Mouse (Mus musculus): ENCODE measurements around the gene Lamc1.

DNA sequence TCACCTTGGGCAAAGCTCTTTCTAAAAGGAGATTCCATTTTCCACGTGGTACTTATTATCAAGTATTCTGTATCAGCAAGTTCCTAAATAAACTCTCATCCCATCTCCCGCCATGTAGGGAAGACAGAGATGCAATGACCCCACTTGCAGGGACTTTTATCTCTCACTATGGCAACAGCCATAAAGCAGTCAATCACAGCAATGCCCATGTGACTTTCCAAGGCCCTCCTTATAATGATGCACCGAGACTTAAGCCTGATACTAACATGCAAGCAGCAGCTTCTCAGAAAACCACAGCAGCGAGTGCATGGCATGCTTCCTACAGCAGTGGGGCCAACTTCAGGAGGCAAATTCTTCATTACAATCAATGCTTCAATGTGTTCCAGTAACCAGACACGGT is 39.7 kb downstream of the Lamc1 start:
- TF ChIP-seq CTCF (IDR thresholded peaks at IDR 0.05; ENCODE audit: control insufficient read depth, insufficient read depth, insufficient replicate concordance, low read depth, low read length), result no peak
- TF ChIP-seq POLR2A (IDR thresholded peaks at IDR 0.05; ENCODE audit: control insufficient read depth, low read depth, low read length), result no peak

All from testis, adult 2 months (tissue).